Mouse (Mus musculus): ENCODE data around the gene Trmt112.
A peak's percentile ranks its signal among the peaks of the same experiment; 100 is the strongest.

Gene Trmt112

GRCm38 (mm10) chr19:6925611-6926329, 16.3 kb downstream of the Trmt112 start:
- no peak for ATAC-seq (ENCODE audit: low TSS enrichment)

GRCm38 (mm10) chr19:6926559-6927255, 17.2 kb downstream of the Trmt112 start:
- no peak for ATAC-seq (ENCODE audit: low TSS enrichment)

GRCm38 (mm10) chr19:6928080-6928479, 18.6 kb downstream of the Trmt112 start:
- ATAC-seq (ENCODE audit: low TSS enrichment): no peak

- no peak for ATAC-seq (ENCODE audit: low TSS enrichment)
These were observed 21.5 kb downstream of the Trmt112 start for GRCm38 (mm10) chr19:6931002-6931401.

GRCm38 (mm10) chr19:6932018-6932417, 22.5 kb downstream of the Trmt112 start:
- ATAC-seq (ENCODE audit: low TSS enrichment): no peak

- peak; percentile 60 for ATAC-seq (ENCODE audit: low TSS enrichment)
These were observed 23.6 kb downstream of the Trmt112 start for GRCm38 (mm10) chr19:6933102-6933435.

GRCm38 (mm10) chr19:6933436-6934194, 24.1 kb downstream of the Trmt112 start:
- peak; percentile 38 for ATAC-seq (ENCODE audit: low TSS enrichment)

- ATAC-seq (ENCODE audit: low TSS enrichment): 0 out of 2 replicates have a peak, but pooled peaks have one; percentile 3
These were observed 24.9 kb downstream of the Trmt112 start, which contains the start of gene Kcnk4 for GRCm38 (mm10) chr19:6934195-6934977. Gene Kcnk4, minus strand, starts transcription at chr19:6934515.

- no peak for ATAC-seq (ENCODE audit: low TSS enrichment)
These were observed 26.8 kb downstream of the Trmt112 start for GRCm38 (mm10) chr19:6936299-6936698.

- no peak for ATAC-seq (ENCODE audit: low TSS enrichment)
These were observed 28.3 kb downstream of the Trmt112 start for GRCm38 (mm10) chr19:6937541-6938465.

- no peak for ATAC-seq (ENCODE audit: low TSS enrichment)
These were observed 29.9 kb downstream of the Trmt112 start for GRCm38 (mm10) chr19:6939106-6940002.

GRCm38 (mm10) chr19:6940396-6941351, 31.2 kb downstream of the Trmt112 start:
- no peak for ATAC-seq (ENCODE audit: low TSS enrichment)

GRCm38 (mm10) chr19:6941372-6942248, 32.1 kb downstream of the Trmt112 start, which contains the start of gene Bad:
Gene Bad, plus strand, starts transcription at chr19:6941861.
- ATAC-seq (ENCODE audit: low TSS enrichment): peak; percentile 58

GRCm38 (mm10) chr19:6942249-6942691, 32.8 kb downstream of the Trmt112 start, which contains the start of gene Gpr137:
Gene Gpr137, minus strand, starts transcription at chr19:6942480.
- ATAC-seq (ENCODE audit: low TSS enrichment): peak; percentile 58

GRCm38 (mm10) chr19:6942764-6943163, 33.3 kb downstream of the Trmt112 start:
- ATAC-seq (ENCODE audit: low TSS enrichment): no peak

- ATAC-seq (ENCODE audit: low TSS enrichment): no peak
These were observed 34.2 kb downstream of the Trmt112 start for GRCm38 (mm10) chr19:6943709-6944108.

GRCm38 (mm10) chr19:6947742-6948141, 38.2 kb downstream of the Trmt112 start:
- no peak for ATAC-seq (ENCODE audit: low TSS enrichment)
